Mouse (Mus musculus) intestine, embryonic 16.5 days (tissue): ENCODE measurements around the gene Hyou1. TPM values are rescaled to one million over a fixed set of nuclear protein-coding genes. Genes with fewer than 3 reads are reported as not detected.
"Not testable (repeated sequence)": the region's sequence is repeated elsewhere in the genome, so short reads cannot be mapped to it uniquely, and the experiment has no call there.

Experiments
- ATAC-seq: fragments of 200-750 bp; cut with Nextera tagmentation; 2 replicates; pipeline ENCODE4 v1.8.0; 2017; ENCODE audit warnings: moderate TSS enrichment, moderate library complexity
- H3K27ac ChIP-seq: fragments of 300-500 bp; sonication (generic); 2 replicates; pipeline ENCODE4 v1.5.1; 2014; ENCODE audit warnings: mild to moderate bottlenecking, low read length
- H3K27me3 ChIP-seq: fragments of 300-500 bp; sonication (generic); replicated peaks from 2 replicates; pipeline ENCODE4 v1.6.1; 2014; ENCODE audit warnings: low read length, control low read depth, mixed read lengths; ENCODE audit not compliant: control insufficient read depth, insufficient read depth
- H3K36me3 ChIP-seq: fragments of 300-500 bp; sonication (generic); 2 replicates; pipeline ENCODE4 v1.6.1; 2014; ENCODE audit warnings: low read length, control low read depth; ENCODE audit not compliant: control insufficient read depth, insufficient read depth
- H3K4me1 ChIP-seq: fragments of 300-500 bp; sonication (generic); 2 replicates; pipeline ENCODE4 v1.6.1; 2014; ENCODE audit warnings: low read length, control low read depth, mixed read lengths; ENCODE audit not compliant: control insufficient read depth, insufficient read depth
- H3K4me2 ChIP-seq: fragments of 300-500 bp; sonication (generic); 2 replicates; pipeline ENCODE4 v1.6.1; 2014; ENCODE audit warnings: low read depth, low read length, control low read depth
- H3K4me3 ChIP-seq: fragments of 300-500 bp; sonication (generic); 2 replicates; pipeline ENCODE4 v1.5.1; 2014; ENCODE audit warnings: mild to moderate bottlenecking, low read length
- H3K9ac ChIP-seq: fragments of 300-500 bp; sonication (generic); 2 replicates; pipeline ENCODE4 v1.6.1; 2014; ENCODE audit warnings: low read depth, low read length
- H3K9me3 ChIP-seq: fragments of 300-500 bp; sonication (generic); 2 replicates; pipeline ENCODE4 v1.6.1; 2016; ENCODE audit warnings: low read length, control low read depth; ENCODE audit not compliant: control insufficient read depth
- WGBS: fragments of 180-500 bp; shearing (Covaris S2); extraction: QIAGEN DNeasy Blood & Tissue Kit; methylation state at CpG from one replicate; pipeline ENCODE4 v1.1.7; 2014; 5-methylcytosine and 5-hydroxymethylcytosine counted together
- polyA plus RNA-seq: library from polyadenylated mRNA; unstranded; fragments of >200 nt; fragmentation: Nextera tagmentation; extraction: Ambion mirVana; gene quantifications from 2 replicates; pipeline ENCODE4 v1.2.1, GENCODE M21; 2015

Hyou1 gene
- polyA plus RNA-seq, 1 experiment from 2014 or later = 36.5 TPM

DNA sequence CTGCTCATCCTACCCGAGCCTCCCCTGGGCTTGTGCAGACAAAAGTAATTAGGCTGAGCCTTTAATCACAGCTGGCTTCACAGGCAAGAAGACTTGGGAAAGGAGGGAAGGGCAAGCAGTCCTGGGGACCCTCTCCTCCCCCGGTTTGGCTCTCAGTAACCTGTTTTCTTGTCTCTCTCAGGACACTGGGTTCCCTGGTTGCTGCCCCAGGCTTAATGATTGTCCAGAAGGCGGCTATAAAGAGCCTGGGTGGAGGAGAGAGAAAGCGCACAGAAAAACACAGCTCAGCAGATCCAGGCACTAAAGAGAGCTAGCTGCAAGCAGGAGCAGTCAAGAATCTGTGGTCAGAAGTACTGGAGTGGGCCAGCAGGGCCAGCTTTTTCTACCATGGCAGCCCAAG lies 18.8 kb downstream of the Hyou1 start:
- H3K36me3 ChIP-seq = no peaks in the 10 kb centered on the region
- peak; percentile 11; the same call in 1 of the 2 replicates for ATAC-seq
- H3K27ac ChIP-seq = peak overlapping the region; percentile 90
- no peaks in the 10 kb centered on the region for H3K9me3 ChIP-seq
- H3K4me2 ChIP-seq = peak overlapping the region; percentile 84
- no peaks in the 10 kb centered on the region for H3K27me3 ChIP-seq
- H3K4me3 ChIP-seq = peak overlapping the region; percentile 85
- H3K9ac ChIP-seq = peak overlapping the region; percentile 89
- H3K4me1 ChIP-seq = peaks cover 13% of the 10 kb centered on the region
- WGBS = 27% methylated on average over 4 of the region's 4 CpGs

DNA sequence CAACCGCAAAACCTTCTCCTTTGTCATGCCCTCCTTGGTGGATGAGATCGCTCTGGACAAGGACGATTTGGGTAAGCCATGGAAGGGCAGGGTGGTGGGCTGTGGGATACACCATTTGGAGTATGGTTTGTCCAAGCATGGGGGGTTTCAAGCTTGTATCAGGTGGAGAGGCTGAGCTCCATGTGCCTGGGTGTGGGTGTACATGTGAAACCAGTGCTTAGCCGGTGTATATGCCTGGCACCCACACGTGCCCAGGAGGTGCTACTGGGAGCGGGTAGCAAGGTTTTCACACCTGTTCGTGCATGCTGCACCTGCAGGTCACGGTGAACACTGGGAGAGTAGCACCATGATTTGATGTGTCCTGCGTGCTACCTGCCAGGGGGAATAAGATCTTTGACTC lies 19.3 kb downstream of the Hyou1 start:
- H3K36me3 ChIP-seq = no peaks in the 10 kb centered on the region
- peak overlapping the region; percentile 90 for H3K27ac ChIP-seq
- H3K9me3 ChIP-seq = no peaks in the 10 kb centered on the region
- WGBS = 63% methylated on average over 9 of the region's 9 CpGs
- peak overlapping the region; percentile 84 for H3K4me2 ChIP-seq
- H3K4me1 ChIP-seq = peaks cover 13% of the 10 kb centered on the region
- no peaks in the 10 kb centered on the region for H3K27me3 ChIP-seq
- peak overlapping the region; percentile 89 for H3K9ac ChIP-seq
- ATAC-seq = no peak
- H3K4me3 ChIP-seq = peak overlapping the region; percentile 85

DNA sequence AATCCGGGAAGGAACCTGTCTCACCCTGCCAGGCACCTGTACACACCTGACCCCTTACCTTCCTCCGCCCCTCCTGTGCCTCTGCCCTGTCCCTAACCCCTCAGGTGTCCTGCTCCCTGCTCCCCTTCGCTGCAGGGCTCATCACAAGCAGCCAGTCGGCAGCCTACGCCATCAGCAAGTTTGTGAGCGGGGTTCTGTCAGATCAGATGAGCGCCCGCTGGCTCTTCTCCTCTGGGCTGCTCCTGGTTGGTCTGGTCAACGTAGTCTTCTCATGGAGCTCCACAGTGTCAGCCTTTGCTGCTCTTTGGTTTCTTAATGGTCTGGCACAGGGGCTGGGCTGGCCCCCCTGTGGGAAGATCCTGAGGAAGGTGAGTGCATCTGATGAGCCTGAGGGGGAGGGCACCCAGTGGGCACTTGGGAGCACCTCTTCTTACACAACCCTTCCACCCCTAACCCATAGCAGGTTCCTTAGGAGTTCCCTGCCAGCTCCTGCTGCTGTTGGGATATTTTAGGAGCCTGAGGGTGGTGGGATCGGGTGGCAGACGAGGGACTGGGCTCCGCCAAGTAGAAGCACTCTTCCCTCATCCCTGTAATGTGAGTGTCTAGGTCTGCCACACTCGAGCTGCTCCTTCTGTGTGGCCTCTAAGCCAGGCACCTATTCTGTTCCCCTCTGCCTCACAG lies 20.0 kb downstream of the Hyou1 start:
- Histone ChIP-seq H3K4me1 (peaks cover 13% of the 10 kb centered on the region), H3K36me3 (peaks cover 4% of the 10 kb centered on the region; the same call in 1 of the 2 replicates), H3K9ac (peak overlapping the region; percentile 89), H3K4me2 (peak overlapping the region; percentile 84), H3K9me3 (no peaks in the 10 kb centered on the region), H3K4me3 (peak overlapping the region; percentile 85), H3K27me3 (no peaks in the 10 kb centered on the region), H3K27ac (no peak overlapping the region)
- ATAC-seq = no peak
- 79% methylated on average over 13 of the region's 13 CpGs for WGBS

DNA sequence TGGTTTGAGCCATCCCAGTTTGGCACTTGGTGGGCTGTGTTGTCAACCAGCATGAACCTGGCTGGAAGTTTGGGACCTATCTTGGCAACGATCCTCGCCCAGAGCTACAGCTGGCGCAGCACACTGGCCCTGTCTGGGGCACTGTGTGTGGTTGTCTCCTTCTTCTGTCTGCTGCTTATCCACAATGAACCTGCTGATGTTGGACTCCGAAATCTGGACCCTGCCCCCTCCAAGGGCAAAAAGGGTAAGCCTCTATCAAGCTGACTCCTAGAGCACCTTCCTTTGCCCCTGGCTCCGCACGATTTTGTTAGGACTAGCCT lies 20.5 kb downstream of the Hyou1 start:
- H3K36me3 ChIP-seq = peaks cover 4% of the 10 kb centered on the region; the same call in 1 of the 2 replicates
- peak overlapping the region; percentile 85; the same call in 1 of the 2 replicates for H3K4me3 ChIP-seq
- peak overlapping the region; percentile 84; the same call in 1 of the 2 replicates for H3K4me2 ChIP-seq
- H3K9me3 ChIP-seq = no peaks in the 10 kb centered on the region
- H3K27ac ChIP-seq = no peak overlapping the region
- no peaks in the 10 kb centered on the region for H3K27me3 ChIP-seq
- H3K4me1 ChIP-seq = peaks cover 15% of the 10 kb centered on the region
- H3K9ac ChIP-seq = peak overlapping the region; percentile 89; the same call in 1 of the 2 replicates
- no peak for ATAC-seq
- WGBS = 89% methylated on average over 6 of the region's 6 CpGs

DNA sequence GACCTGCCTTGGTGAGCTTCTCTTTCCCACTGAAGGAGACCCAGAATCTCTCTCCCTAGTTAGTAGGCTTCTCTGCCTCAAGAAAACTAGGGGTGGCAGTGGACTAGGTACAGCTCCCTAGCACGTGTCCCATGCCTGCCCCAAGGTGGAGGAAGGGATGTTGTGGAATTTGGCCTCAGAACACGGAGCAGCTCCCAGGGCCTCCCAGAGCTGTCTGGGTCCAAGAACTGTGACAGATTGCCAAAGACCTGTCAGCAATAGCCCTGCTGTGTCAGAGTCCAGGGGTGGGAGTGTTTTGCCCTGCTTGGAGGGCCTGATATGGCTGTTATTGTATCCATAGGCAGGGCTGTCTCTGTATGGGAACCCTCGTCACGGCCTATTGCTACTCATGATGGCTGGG lies 21.8 kb downstream of the Hyou1 start:
- Histone ChIP-seq H3K27me3 (no peaks in the 10 kb centered on the region), H3K4me2 (no peak overlapping the region), H3K9me3 (no peaks in the 10 kb centered on the region), H3K4me1 (peaks cover 17% of the 10 kb centered on the region), H3K9ac (0 out of 2 replicates have a peak overlapping the region, but pooled peaks have one; percentile 7), H3K4me3 (no peak overlapping the region), H3K27ac (peak overlapping the region; percentile 81), H3K36me3 (peaks cover 4% of the 10 kb centered on the region; the same call in 1 of the 2 replicates)
- ATAC-seq = peak; percentile 4; the same call in 1 of the 2 replicates
- WGBS = 63% methylated on average over 4 of the region's 4 CpGs

DNA sequence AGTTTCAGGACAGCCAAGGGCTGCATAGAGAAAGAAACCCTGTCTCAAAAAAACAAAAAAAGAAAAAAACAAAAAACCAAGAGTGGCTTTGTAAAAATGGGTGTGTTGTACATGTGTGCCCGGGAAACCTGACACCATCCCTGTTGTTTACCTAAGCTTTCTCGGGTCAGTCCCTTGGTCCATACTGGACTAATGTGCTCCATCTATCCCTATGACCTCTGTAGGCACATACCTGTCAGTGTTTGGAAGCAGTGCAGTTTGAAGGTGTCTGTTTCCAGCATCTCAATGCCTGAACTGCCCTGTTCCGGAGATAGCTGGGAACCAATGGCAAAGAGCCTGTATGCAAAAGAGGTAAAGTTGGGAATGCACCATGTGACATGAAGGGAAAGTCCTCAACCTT lies 25.7 kb downstream of the Hyou1 start:
- no peaks in the 10 kb centered on the region for H3K9me3 ChIP-seq
- 60% methylated on average over 3 of the region's 3 CpGs for WGBS
- H3K27me3 ChIP-seq = no peaks in the 10 kb centered on the region
- peaks cover 4% of the 10 kb centered on the region; the same call in 1 of the 2 replicates for H3K36me3 ChIP-seq
- no peak overlapping the region for H3K4me3 ChIP-seq
- H3K4me1 ChIP-seq = peaks cover 13% of the 10 kb centered on the region; the same call in 1 of the 2 replicates
- H3K4me2 ChIP-seq = no peak overlapping the region
- ATAC-seq = no peak
- no peak overlapping the region for H3K9ac ChIP-seq
- no peak overlapping the region for H3K27ac ChIP-seq

DNA sequence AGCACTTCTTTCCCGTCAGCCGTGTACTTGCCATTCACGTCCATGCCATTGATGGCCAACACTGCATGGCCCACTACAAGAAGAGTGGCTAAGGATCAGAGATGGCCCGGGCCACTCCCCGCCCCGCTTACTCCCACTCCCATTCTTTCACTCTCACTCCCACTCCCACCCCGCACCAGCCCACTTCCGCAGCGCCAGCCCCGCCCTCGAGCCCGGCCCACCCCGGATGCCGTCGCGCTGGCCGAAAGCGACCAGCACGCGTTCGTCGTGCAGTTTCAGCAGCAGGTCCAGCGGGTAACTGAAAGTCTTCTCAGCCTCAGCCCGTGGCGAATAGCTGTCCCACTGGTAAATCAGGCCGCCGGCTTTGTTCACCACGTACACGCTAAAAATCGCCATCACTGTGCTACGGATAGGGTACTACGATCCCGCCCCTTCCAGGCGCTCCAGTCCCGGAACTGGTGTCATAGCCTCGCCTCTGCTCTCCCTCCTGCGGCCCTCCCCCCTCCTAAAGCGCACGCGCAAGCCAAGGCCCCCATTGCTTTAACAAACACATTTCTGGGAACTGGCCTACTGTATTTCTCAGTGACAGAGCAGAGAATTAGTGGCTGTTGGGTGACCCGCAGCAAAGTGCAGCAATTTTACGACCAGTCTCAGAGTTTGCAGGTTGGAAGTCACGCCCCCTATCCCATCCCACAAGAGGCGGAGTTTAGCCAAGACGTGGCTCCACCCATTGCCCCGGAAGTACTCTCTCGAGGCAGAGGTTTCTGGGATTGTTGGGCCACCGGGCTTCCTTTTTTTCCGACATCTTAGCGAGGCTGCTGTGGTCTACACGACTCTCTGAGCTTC lies 27.8 kb downstream of the Hyou1 start, which contains the start of the genes Rps25 and Trappc4:
Gene Rps25, plus strand, starts transcription at position 234 of the 846 bp plus-strand sequence.
Gene Trappc4, minus strand, starts transcription at position 695 of the 846 bp plus-strand sequence.
- H3K27ac ChIP-seq = peak within 1 kb of the TSS; percentile 96
- peak within 1 kb of the TSS; percentile 87 for H3K9ac ChIP-seq
- H3K4me2 ChIP-seq = peak within 1 kb of the TSS; percentile 63
- H3K36me3 ChIP-seq = peaks cover 14% of the 10 kb centered on the region
- H3K4me1 ChIP-seq = peaks cover 9% of the 10 kb centered on the region; the same call in 1 of the 2 replicates
- ATAC-seq = peak; percentile 97
- under 1% methylated on average over 51 of the region's 51 CpGs for WGBS
- H3K9me3 ChIP-seq = no peaks in the 10 kb centered on the region
- no peaks in the 10 kb centered on the region for H3K27me3 ChIP-seq
- peak within 1 kb of the TSS; percentile 76 for H3K4me3 ChIP-seq

DNA sequence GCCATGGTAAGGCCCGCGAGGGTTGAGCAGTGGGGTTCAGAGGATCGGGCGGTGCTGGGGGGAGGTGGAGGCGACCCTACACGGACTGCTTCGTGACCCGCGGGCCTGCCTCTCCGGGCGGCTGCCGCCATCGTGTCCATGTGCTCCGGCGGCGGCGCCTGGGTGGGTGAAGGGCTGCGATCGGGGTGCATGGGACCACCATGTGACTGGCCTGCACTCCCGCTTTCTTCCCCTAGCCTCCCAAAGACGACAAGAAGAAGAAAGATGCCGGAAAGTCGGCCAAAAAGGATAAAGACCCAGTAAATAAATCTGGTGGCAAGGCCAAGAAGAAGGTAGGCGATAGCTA lies 28.4 kb downstream of the Hyou1 start:
- peak overlapping the region; percentile 87 for H3K9ac ChIP-seq
- peak overlapping the region; percentile 96 for H3K27ac ChIP-seq
- WGBS = 0% methylated on average over 24 of the region's 24 CpGs
- H3K36me3 ChIP-seq = peaks cover 18% of the 10 kb centered on the region
- peaks cover 9% of the 10 kb centered on the region; the same call in 1 of the 2 replicates for H3K4me1 ChIP-seq
- peak overlapping the region; percentile 76 for H3K4me3 ChIP-seq
- peak overlapping the region; percentile 63 for H3K4me2 ChIP-seq
- no peak for ATAC-seq
- no peaks in the 10 kb centered on the region for H3K27me3 ChIP-seq
- no peaks in the 10 kb centered on the region for H3K9me3 ChIP-seq

DNA sequence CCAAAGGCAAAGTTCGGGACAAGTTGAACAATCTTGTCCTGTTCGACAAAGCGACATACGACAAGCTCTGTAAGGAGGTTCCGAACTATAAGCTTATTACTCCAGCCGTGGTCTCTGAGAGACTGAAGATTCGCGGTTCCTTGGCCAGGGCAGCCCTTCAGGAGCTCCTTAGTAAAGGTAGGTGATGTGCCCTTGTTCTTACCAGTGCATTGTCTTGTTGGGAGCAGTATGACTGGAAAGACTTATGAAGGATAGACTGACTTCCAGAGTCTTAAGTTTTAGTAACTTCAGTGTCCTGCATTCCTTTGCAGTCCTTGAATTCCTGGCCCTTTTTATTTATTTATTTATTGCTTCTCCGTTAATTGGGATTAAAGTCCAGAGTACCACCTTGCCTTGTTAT lies 29.4 kb downstream of the Hyou1 start:
- H3K4me1 ChIP-seq = not testable (repeated sequence)
- peaks cover 25% of the 10 kb centered on the region for H3K36me3 ChIP-seq

More for the DNA sequence above, 29.4 kb downstream of the Hyou1 start:
- 76% methylated on average over 9 of the region's 9 CpGs for WGBS
- Histone ChIP-seq H3K4me2 (peak overlapping the region; percentile 63), H3K9ac (peak overlapping the region; percentile 87), H3K4me3 (peak overlapping the region; percentile 76)
- not testable (repeated sequence) for ATAC-seq, H3K27ac ChIP-seq, H3K27me3 ChIP-seq, H3K9me3 ChIP-seq
